ENCODE assay signal across 14 mouse cellular contexts in genomic region chr2:74892881-74893615, GRCm38 (mm10).
"Had no signal": no experiment of that assay in that cellular context is flagged by ENCODE, and none has a peak within 500 bp of the region (broad histone marks: within the 10 kb centered on the region; RNA-seq: fewer than 3 reads in every experiment).

No protein-coding gene starts in this region.

- H3K4me2 ChIP-seq: limb, embryonic 13.5 days; liver, embryonic 13.5 days; lung, embryonic 14.5 days had no signal

- H3K36me3 ChIP-seq: limb, embryonic 10.5 days; limb, embryonic 13.5 days; liver, embryonic 13.5 days had no signal

- DNase-seq: kidney, adult 9 months; kidney, postnatal 14 days; layer of hippocampus, adult 9-11 months; liver; liver, embryonic 13.5 days; lung, embryonic 14.5 days; midbrain, embryonic 14.5 days; thymus, adult 18-20 months; thymus, postnatal 36 days had no signal

- H3K4me3 ChIP-seq: layer of hippocampus, adult 2 months; limb, embryonic 10.5 days; limb, embryonic 13.5 days; liver, embryonic 13.5 days had no signal

- H3K27me3 ChIP-seq: limb, embryonic 13.5 days; liver, embryonic 13.5 days had no signal

- H3K9ac ChIP-seq: limb, embryonic 13.5 days; liver, embryonic 13.5 days; lung, embryonic 14.5 days had no signal

- H3K27ac ChIP-seq: layer of hippocampus, adult 2 months; limb, embryonic 10.5 days; limb, embryonic 13.5 days; liver, embryonic 13.5 days; macrophage had no signal

- ATAC-seq: lung, postnatal 0 days had no signal

- H3K9me3 ChIP-seq: limb, embryonic 10.5 days; limb, embryonic 13.5 days; liver, embryonic 13.5 days had no signal
